Comparison of ENCODE assay signal across 8 mouse cellular contexts in genomic region chr2:30061215-30062166, GRCm38 (mm10). TPM values are rescaled to one million over a fixed set of nuclear protein-coding genes. Genes with fewer than 3 reads are reported as not detected.
DNase-seq lines count a peak whose midpoint lies in the region; ATAC-seq and TF ChIP-seq lines count a peak whose summit lies in the region.

No protein-coding gene starts in this region.

- no peaks in the 10 kb centered on the region for H3K27me3 ChIP-seq in lung, embryonic 15.5 days

- TF ChIP-seq POLR2A in bone marrow macrophage, adult 2 months (IDR thresholded peaks at IDR 0.05; ENCODE audit: borderline replicate concordance, low read depth, low read length) = no peak
- no peak for TF ChIP-seq POLR2A in olfactory bulb, adult 2 months (IDR thresholded peaks at IDR 0.05; ENCODE audit: insufficient read depth, low read depth, low read length)

- DNase-seq in heart, adult 11 months = peak; percentile 94
- no peak for DNase-seq in heart, postnatal 25 days (ENCODE audit: low spot score)
- DNase-seq in gastrocnemius, postnatal 4 days (ENCODE audit: low spot score in 2 of 2) = peak; percentile 39 to 42
- peak; percentile 35 for DNase-seq in kidney, adult 11 months
- DNase-seq in yolk sac, embryonic 10.5 days (ENCODE audit: low spot score) = peak; percentile 91

- peak overlapping the region; percentile 89 for H3K4me2 ChIP-seq in lung, embryonic 15.5 days

- H3K9me3 ChIP-seq in lung, embryonic 15.5 days = no peaks in the 10 kb centered on the region

- peak overlapping the region; percentile 80 for H3K4me3 ChIP-seq in bone marrow macrophage, adult 2 months (ENCODE audit: insufficient read depth, low read length)
- peak overlapping the region; percentile 65 for H3K4me3 ChIP-seq in lung, embryonic 15.5 days
- H3K4me3 ChIP-seq in olfactory bulb, adult 2 months (ENCODE audit: insufficient read depth, low read depth, low read length) = peak overlapping the region; percentile 59

- peak; percentile 44 for ATAC-seq in lung, embryonic 15.5 days (ENCODE audit: borderline replicate concordance, extremely low read depth, low FRiP score, low TSS enrichment)

- WGBS in lung, embryonic 15.5 days = 7% methylated on average over 36 of the region's 37 CpGs
- 12% methylated on average over 37 of the region's 37 CpGs for WGBS in olfactory bulb, adult 2 months

- H3K4me1 ChIP-seq in bone marrow macrophage, adult 2 months (ENCODE audit: control insufficient read depth, insufficient read depth, low read length) = peaks cover 11% of the 10 kb centered on the region
- H3K4me1 ChIP-seq in lung, embryonic 15.5 days = peaks cover 32% of the 10 kb centered on the region
- peaks cover 26% of the 10 kb centered on the region for H3K4me1 ChIP-seq in olfactory bulb, adult 2 months (ENCODE audit: control insufficient read depth, insufficient read depth, low read length)

- H3K27ac ChIP-seq in bone marrow macrophage, adult 2 months (ENCODE audit: insufficient read depth, low read depth, low read length) = peak overlapping the region; percentile 90
- H3K27ac ChIP-seq in lung, embryonic 15.5 days = peak overlapping the region; percentile 98
- no peak overlapping the region for H3K27ac ChIP-seq in olfactory bulb, adult 2 months (ENCODE audit: insufficient read depth, low read depth, low read length)

- peak overlapping the region; percentile 59 for H3K9ac ChIP-seq in lung, embryonic 15.5 days

- H3K36me3 ChIP-seq in lung, embryonic 15.5 days = no peaks in the 10 kb centered on the region

- intact Hi-C loops in heart, postnatal 25 days (cut with DNase I) = no loop called here

- no peak for TF ChIP-seq CTCF in bone marrow macrophage, adult 2 months (IDR thresholded peaks at IDR 0.05; ENCODE audit: low read depth, low read length)
- TF ChIP-seq CTCF in olfactory bulb, adult 2 months (IDR thresholded peaks at IDR 0.05; ENCODE audit: insufficient read depth, low read depth, low read length) = no peak

RNA-seq across cellular contexts. Expression of gene Set, which starts 4.3 kb away (rescaled TPM):
- 100 to 1,000 TPM in 1 of 2 experiments, 10 to 100 TPM in 1; 95.8 to 106 TPM for total RNA-seq in heart, postnatal 25 days (2021)
- polyA plus RNA-seq in bone marrow macrophage, adult 2 months (2012; ENCODE audit: insufficient read depth, insufficient read length, missing spikeins) = 167 and 173 TPM in 2 replicates
- 100 to 1,000 TPM; 155 to 163 TPM for total RNA-seq in gastrocnemius, postnatal 4 days (2021)
- 449 and 465 TPM in 2 replicates for polyA plus RNA-seq in lung, embryonic 15.5 days (2015; fragmentation: Nextera tagmentation; extraction: Ambion mirVana)
- 163 TPM in 1 of 2 replicates, not detected in the other for polyA plus RNA-seq in olfactory bulb, adult 2 months (2012; ENCODE audit: insufficient read depth, insufficient read length, low replicate concordance, missing spikeins)

RNA-seq across cellular contexts. Expression of gene Wdr34, which starts 12.8 kb away (rescaled TPM):
- total RNA-seq in heart, postnatal 25 days (2021) = 1 to 10 TPM; 6.5 to 6.8 TPM
- 8.2 TPM in 2 replicates for polyA plus RNA-seq in bone marrow macrophage, adult 2 months (2012; ENCODE audit: insufficient read depth, insufficient read length, missing spikeins)
- total RNA-seq in gastrocnemius, postnatal 4 days (2021) = 10 to 100 TPM; 10.2 to 12.2 TPM
- polyA plus RNA-seq in lung, embryonic 15.5 days (2015; fragmentation: Nextera tagmentation; extraction: Ambion mirVana) = 34.0 and 34.5 TPM in 2 replicates
- polyA plus RNA-seq in olfactory bulb, adult 2 months (2012; ENCODE audit: insufficient read depth, insufficient read length, low replicate concordance, missing spikeins) = not detected in 2 replicates

RNA-seq across cellular contexts. Expression of gene Pkn3, which starts 16.0 kb away (rescaled TPM):
- total RNA-seq in heart, postnatal 25 days (2021) = 10 to 100 TPM; 10.5 to 13.2 TPM
- 6.6 and 7.2 TPM in 2 replicates for polyA plus RNA-seq in bone marrow macrophage, adult 2 months (2012; ENCODE audit: insufficient read depth, insufficient read length, missing spikeins)
- 1 to 10 TPM; 8.0 to 9.6 TPM for total RNA-seq in gastrocnemius, postnatal 4 days (2021)
- polyA plus RNA-seq in lung, embryonic 15.5 days (2015; fragmentation: Nextera tagmentation; extraction: Ambion mirVana) = 13.2 and 14.7 TPM in 2 replicates
- not detected in 2 replicates for polyA plus RNA-seq in olfactory bulb, adult 2 months (2012; ENCODE audit: insufficient read depth, insufficient read length, low replicate concordance, missing spikeins)

RNA-seq across cellular contexts. Expression of gene Zdhhc12, which starts 32.0 kb away (rescaled TPM):
- 1 to 10 TPM; 3.9 to 4.7 TPM for total RNA-seq in heart, postnatal 25 days (2021)
- polyA plus RNA-seq in bone marrow macrophage, adult 2 months (2012; ENCODE audit: insufficient read depth, insufficient read length, missing spikeins) = 23.7 and 28.2 TPM in 2 replicates
- total RNA-seq in gastrocnemius, postnatal 4 days (2021) = 1 to 10 TPM; 4.5 to 5.7 TPM
- 31.4 and 32.5 TPM in 2 replicates for polyA plus RNA-seq in lung, embryonic 15.5 days (2015; fragmentation: Nextera tagmentation; extraction: Ambion mirVana)
- not detected in 2 replicates for polyA plus RNA-seq in olfactory bulb, adult 2 months (2012; ENCODE audit: insufficient read depth, insufficient read length, low replicate concordance, missing spikeins)
